Mouse (Mus musculus): ENCODE results near the gene Adamts12. TPM values are rescaled to one million over a fixed set of nuclear protein-coding genes. Genes with fewer than 3 reads are reported as not detected.

The Adamts12 gene
- polyA plus RNA-seq, 1 experiment: 0.42 TPM

DNA sequence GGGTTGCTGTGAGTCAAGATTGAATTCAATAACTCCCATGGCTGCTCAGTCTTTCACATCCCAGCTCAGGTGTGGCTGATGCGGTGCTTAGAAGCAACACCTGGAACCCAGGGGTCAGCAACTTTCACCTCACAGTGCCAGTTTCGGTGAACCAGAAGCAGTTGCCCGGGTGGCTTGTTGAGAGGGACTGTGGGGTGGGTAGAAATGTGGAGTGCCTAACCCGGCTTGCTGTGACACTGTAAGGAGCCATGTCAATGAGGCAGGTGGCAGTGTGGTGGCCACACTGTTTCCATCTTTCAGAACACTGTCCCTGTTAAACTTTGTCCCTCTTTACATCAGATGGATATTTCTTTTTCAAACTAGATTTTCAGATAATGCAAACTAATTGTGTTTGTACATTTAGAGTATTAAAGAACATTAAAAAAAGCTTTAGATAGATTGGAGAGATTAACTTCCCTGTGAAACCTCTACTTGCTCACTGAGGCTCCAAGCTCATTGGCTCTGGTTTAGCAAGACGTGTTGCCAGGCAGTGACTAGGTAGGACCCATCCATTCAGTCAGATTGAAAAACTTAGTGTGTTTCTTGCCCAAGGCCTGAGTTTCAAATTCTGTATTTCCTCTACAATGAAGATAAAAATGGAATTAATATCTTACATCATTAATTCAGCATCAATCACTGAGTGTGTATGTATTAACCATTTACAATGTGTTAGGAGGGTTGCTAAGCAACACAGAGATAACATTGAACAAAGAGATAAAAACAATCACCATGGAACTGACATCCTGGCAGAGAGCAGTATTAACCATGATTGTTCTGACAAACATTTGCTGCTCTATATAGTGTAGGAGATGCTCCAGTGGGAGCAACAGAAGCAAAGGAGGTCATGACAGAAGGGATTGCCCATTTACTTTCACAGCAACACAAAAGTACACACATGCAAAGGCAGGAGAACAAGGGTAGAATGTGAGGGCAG lies 68.3 kb downstream of the Adamts12 start:
- DNase-seq (ENCODE audit: extremely low spot score in 1 of 2, low spot score in 1 of 2): no peak

DNA sequence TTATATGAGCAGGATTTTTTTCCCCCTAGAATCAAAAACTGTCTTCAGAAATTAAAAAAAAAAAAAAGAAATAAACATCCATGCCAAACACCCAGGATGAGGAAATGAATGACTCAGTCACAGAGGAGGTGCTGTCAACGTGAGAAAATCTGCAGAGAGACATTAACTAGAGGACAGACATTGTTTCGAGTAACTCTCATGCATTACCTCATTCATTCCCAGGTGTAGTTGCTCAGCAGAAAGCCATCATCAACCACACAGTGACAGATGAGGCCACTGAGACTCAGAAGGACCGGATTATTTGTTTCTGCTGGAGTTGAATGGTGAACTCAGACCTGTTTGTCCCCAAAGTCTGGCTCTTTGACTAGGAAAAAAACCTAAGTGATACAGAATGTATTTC lies 81.0 kb downstream of the Adamts12 start:
- DNase-seq (ENCODE audit: extremely low spot score in 1 of 2, low spot score in 1 of 2): no peak

DNA sequence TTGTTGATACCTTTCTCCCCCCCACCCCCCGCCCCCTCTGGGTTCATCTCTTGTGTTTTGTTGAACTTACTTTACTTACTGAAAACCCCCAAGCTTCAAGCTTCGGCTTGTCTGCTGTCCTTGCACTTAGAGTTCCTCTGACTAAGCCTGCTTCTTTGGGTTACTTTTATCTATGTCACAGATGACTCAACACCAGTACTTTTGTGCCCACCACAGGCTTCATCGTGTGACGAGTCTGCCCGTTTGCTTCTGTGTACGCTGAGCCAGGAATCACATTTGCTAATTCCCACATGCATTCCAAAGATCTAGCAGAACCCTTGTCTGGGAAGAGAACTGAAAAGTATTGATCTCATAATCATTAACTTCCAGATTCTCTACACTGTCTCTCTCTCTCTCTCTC lies 94.8 kb downstream of the Adamts12 start:
- DNase-seq (ENCODE audit: extremely low spot score in 1 of 2, low spot score in 1 of 2): peak in 1 of 2 experiments; percentile 22

DNA sequence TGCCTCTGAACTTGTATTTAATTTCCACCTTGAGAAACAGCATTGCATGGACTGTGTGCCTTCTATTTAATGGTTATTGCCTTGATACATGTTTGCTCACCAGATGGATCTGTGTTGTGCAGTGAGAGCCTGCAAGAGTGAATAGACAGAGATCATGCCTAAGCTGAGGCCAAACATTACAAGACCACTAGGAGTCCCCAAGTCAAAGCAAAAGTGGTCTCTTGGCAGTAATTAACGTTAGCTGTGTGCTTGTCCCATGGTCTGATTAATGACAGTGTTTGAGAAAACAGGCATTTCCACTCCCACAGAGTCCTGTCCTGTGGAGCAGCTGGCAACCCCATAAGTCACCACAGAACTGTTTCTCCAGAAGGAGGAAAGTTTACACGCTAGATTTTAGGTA lies 96.2 kb downstream of the Adamts12 start:
- no peak for DNase-seq (ENCODE audit: extremely low spot score in 1 of 2, low spot score in 1 of 2)

DNA sequence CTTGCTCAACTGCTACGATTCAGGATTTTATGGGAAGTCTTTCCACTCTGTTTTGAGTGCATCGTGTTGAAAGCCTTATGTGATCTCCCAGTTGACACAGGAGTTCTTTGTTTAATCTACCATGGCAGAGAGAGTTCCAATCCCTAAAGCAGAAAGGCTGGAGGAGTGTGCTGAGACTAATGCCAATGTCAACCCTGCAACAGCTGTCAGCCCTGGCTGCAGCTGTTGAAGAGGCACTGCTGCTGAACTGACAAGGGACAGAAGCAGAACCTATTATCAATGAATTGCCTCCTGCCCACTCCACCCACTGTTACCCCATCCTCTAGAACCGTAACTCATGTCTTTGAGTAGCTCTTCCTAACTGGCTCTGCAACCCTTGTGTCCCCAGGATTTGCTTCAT lies 101.3 kb downstream of the Adamts12 start:
- DNase-seq (ENCODE audit: extremely low spot score in 1 of 2, low spot score in 1 of 2): no peak

DNA sequence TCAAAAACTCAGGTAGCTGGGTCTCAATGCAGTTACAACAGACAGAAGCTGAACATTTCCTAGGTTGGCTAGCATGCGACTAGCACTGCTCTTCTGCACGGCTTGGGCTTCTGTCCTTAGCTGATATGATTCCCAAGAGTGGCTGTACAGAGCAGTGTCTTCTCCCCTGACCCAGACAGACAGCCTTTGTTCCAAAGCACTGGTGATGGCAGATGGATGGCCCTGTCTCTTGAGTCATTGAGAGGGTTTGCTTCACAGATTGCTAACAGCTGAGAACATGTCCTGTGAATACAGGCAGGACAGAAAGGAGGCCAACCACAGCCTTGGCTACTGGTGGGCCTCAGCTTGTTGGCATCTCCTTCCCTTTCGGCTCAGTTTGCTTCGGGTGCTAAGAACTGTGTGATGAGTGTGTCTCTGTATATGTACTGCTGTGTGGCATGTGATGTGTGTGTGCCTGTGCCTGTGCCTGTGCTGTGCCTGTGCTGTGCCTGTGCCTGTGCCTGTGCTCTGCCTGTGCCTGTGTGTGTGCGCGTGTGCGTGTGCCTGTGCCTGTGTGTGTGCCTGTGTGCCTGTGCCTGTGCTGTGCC lies 109.4 kb downstream of the Adamts12 start:
- no peak for DNase-seq (ENCODE audit: extremely low spot score in 1 of 2, low spot score in 1 of 2)

DNA sequence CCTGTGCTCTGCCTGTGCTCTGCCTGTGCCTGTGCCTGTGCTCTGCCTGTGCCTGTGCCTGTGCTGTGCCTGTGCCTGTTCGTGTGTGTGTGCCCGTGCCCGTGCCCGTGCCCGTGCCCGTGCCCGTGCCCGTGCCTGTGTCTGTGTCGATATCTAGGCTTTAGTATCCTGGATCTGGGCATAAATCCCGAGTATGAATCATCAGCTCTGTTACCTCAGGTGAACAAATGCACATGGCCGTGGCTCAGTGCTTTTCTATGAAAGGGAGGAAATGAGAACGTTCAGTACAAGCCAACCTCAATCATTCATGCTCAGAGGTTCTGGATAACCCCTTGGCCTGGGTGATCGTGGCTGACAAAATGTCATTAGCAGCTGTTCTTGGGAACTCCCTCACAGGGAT lies 110.3 kb downstream of the Adamts12 start:
- peak in 1 of 2 experiments; percentile 9 for DNase-seq (ENCODE audit: extremely low spot score in 1 of 2, low spot score in 1 of 2)

DNA sequence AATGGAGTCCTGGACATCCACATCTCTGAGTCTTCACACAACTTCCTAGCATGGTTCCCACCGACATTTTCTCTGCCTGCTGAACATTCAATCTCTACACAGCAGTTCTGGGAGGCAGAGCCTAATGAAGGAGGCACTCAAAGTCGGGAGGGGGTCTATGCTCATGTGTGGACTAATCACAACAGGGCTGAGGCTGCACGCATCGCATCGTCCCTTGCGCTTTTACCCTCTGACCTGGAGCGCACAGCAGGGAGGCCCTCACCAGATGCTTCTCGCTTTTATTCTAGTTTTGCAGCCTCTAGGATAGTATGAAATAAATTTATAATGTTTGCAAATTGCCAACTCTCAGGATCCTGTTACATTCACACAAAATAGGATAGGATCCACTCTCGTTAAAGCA lies 112.9 kb downstream of the Adamts12 start:
- DNase-seq (ENCODE audit: extremely low spot score in 1 of 2, low spot score in 1 of 2): no peak

DNA sequence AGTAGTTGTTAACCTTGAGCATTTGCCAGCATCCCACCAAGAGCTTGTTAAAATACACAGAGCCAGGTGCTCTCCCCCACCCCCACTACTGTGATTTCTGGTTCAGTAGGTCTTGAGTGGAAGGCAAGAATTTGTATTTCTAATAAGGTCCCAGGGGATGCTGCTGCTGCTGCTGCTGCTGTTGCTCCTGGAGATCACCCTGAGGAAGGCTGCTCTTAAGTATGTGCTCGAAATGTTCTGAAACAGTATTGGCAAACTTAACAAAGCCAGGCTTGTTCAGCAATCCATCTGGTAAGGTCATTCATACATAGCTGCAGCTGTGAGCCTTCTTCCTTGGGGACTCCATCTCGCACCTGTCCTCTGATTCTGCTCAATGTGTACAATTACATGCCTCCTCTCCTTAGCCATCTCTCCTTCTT lies 115.2 kb downstream of the Adamts12 start:
- DNase-seq (ENCODE audit: extremely low spot score in 1 of 2, low spot score in 1 of 2): no peak

DNA sequence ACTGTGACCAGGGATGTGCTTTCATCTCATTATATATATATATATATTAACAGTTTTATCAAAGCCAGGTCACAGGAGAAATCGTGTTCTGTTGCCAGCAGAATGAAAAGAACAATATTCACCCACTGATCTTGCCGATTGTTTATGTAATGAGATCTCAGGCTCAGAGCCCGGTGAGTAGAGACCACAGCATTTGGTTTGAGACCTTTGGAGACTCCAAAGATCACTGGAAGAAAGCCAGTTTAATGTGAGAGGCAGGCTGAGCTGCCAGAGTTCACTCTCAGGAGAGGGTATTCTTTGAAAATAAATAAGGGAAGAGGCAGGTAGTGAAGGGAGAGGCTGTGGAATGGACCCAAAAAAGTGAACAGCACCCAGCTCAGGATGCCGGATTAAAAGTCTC lies 122.1 kb downstream of the Adamts12 start:
- DNase-seq (ENCODE audit: extremely low spot score in 1 of 2, low spot score in 1 of 2): no peak

DNA sequence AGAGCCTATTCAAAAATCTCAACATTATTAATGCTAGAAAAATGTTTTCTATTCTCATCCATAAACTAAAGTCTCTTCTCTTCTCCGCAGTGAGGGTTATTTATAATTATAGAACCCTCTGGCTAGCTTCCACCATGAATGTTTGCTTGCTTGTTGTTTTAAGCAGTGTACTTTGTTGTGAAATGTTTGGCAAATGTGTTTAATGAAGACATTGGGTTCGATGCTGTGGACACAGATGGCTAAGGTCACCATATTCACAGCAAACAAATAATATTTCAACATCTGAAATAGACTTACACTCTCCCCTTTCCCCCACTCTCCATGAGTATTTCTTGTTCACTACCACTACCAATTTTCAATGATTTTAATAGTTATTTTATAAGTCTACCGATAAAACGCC lies 125.9 kb downstream of the Adamts12 start:
- no peak for DNase-seq (ENCODE audit: extremely low spot score in 1 of 2, low spot score in 1 of 2)

DNA sequence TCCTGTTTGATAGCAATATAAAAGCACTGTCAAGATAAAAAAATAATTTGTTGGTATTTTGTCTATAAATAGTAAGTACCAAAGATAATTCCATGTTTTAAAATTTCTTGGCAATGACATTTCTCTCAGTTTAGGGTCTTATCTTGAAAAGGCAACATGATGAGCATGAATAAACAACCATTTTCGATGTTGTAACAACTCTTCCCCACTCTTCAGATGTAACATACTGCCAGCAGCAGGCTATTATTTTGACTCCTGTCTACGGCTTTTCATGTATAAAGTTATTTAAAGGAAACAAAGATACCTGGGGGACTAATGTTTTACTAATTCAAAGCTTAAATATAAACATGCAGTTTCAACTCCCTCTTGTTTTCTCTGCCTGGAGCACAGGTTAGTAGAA lies 128.2 kb downstream of the Adamts12 start:
- DNase-seq (ENCODE audit: extremely low spot score in 1 of 2, low spot score in 1 of 2): no peak

DNA sequence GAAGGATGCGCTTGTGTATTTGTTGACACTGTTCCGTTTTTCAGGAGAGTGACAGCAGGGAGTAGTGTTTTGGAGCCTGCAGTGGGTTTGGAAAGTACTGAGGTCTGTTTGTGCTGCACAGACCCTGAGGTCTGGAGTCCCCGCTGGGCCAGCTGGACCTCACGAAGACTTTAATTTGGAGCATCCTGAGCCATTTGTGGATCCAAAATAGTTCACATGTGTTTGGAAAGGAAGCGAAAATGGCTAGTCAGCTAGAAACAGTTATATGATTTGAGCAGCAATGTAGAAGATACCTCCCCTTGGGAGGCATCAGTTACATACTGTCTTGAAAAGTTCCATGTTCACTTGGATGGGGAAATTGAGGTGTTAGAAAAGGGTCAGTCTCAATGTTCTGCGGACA lies 132.5 kb downstream of the Adamts12 start:
- no peak for DNase-seq (ENCODE audit: extremely low spot score in 1 of 2, low spot score in 1 of 2)

DNA sequence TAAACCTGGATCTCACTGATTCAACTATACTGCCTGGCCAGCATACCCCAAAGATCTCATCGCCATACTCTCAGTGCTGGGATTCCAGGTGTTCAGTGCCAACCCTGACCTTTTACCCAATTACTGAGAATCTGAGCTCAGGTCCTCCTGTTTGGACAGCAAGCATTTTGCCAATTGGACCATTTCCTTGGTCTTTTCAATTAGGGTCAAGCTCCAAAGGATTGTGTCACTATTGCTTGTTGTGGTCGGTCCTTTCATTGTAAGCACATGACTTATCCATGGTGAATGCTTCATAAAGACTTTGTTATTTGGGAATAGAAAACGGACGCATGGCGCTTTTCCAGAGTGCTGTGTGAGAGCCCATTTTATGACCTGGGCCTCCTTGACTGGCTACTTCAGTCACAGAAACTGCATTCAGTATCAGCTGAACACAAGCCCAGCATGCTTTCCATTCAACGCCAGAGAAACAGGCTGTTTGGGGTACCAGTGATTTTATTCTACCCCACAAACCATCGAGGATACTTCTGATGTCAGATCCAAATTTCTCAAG lies 133.7 kb downstream of the Adamts12 start:
- DNase-seq (ENCODE audit: extremely low spot score in 1 of 2, low spot score in 1 of 2): no peak

DNA sequence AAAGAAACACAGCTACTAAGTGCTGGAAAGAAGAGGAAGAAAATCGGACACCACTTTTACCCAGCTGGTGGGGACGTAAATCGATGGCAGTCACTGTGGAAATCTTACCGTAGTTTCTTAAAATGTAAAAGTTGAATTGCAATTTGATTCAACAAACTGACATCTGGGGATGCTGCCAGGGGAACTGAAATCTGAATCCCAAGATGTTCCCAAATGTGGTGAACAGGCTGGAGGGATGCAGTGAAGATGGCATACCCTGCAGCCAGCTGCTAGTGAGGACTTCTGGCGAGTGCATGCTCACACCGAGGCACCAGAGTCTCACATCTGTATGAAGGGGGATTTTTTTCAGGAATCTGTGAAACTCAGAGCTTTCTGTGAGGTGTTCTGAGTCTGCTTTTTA lies 138.5 kb downstream of the Adamts12 start:
- no peak for DNase-seq (ENCODE audit: extremely low spot score in 1 of 2, low spot score in 1 of 2)

DNA sequence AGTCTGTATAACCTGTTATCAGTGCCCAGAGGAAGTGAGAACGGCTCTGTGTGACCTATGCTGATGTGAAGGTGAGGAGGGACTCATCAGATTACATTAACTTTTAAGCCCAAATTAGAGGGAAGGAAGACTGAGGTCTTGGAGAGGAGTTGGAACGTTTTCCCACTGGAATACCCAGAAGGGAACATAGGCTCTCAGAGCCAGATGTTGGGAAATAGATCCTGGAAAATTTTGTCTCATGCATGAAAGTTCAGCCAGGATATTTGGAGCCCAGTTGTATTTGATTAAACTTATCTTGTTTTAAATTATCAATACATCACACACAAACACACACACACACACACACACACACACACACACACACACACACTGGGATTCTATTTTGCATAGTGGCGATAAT lies 140.3 kb downstream of the Adamts12 start:
- DNase-seq (ENCODE audit: extremely low spot score in 1 of 2, low spot score in 1 of 2): no peak

DNA sequence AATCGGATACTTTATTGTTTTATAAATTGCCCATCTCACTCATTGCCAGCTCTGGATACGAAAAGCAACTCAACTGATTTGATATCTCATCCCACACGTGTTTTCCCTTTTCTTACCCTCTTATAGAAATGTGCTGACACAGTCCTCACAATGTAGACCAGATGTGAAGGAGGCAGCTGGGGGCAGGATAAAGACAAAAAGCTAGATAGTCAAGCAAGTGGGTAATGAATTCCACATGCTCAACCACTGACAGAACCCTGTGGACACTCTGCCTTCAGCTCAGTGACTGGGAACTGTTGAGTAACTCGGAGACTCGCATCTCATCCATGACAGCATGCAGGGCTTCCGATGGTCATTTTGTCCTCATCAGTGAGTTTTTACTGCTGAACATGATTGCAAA lies 146.4 kb downstream of the Adamts12 start:
- DNase-seq (ENCODE audit: extremely low spot score in 1 of 2, low spot score in 1 of 2): no peak

DNA sequence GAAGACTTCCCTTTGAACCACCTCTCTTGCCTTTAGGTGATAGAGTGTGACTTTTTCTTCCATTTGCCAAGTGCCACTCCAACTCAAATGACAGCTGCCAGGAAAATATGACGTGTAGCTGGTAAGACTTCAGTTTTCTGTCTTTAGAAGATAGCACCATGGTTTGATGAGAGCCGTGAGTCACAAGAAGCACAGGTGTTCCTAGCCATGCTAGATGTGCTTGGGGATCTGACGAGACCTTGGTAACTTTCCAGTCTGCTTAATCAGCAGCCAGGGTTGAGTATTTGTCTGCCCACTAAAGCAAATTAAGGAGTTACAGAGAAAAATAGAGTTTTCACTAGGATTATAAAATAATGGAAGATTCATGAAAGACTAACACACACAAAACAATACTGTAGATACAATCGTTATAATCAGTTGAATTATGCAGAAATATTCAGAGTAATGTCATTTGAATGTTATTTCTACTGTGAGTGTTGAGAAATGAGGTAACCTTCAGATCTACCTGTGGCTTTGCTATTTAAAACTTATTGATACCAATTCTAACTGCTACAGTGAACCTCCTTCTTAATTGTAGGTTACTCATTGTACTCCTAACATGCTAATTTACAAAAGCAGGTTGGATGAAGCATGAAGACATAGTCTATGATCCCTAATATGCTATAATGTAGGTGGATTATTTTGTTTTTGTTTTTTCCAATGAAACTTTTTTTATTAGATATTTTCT lies 169.5 kb downstream of the Adamts12 start:
- no peak for DNase-seq (ENCODE audit: extremely low spot score in 1 of 2, low spot score in 1 of 2)

DNA sequence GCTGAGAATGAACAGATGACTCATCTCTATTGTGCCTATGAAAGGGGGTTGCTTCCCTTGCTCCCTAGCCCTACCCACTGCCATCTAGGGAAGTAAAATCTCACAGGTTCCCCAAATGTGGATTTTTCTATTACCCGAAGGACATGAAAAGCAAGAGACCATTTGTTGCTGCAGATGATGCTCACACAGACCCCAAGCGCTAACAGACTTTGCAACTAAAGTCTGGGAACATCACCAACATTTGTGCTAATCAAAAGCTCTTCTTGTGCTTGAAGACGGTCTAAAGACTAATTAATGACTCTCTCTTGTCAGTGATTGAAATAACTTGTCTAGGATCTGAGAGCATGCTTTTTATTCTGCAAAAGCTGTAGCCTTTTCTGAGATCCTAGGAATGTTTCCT lies 175.8 kb downstream of the Adamts12 start:
- DNase-seq (ENCODE audit: extremely low spot score in 1 of 2, low spot score in 1 of 2): no peak

DNA sequence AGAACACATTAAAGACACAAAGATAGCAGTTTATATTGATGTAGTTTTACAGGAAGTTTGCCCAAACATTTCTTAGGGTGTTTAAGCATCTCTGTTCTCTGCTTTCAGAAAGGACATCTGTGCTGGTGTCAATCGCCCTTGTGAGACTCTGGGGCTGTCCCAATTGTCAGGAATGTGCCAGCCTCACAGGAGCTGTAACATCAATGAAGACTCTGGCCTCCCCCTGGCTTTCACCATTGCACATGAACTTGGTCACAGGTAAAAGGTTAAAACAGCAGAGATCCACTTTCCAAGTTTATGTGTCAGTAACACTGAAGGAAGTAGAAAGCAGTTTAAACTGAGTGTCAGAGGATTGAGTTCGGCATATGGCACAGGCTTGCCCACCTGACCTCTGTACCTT lies 176.7 kb downstream of the Adamts12 start:
- no peak for DNase-seq (ENCODE audit: extremely low spot score in 1 of 2, low spot score in 1 of 2)

DNA sequence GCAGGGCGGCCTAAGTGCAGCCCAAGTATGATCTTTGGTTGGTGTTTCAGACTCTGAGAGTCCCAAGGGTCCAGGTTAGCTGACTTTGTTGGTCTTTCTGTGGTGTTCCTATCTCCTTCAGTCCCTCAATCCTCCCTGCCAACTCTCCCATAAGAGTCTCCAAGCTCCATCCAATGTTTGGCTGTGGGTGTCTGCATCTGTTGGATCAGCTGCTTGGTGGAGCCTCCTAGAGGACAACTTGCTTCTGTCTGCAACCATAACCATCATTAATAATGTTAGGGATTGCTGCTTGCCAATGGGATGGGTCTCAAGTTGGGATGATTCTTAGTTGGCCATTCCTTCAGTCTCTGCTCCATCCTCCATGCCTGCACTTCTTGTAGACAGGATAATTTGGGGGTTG lies 181.8 kb downstream of the Adamts12 start:
- no peak for DNase-seq (ENCODE audit: extremely low spot score in 1 of 2, low spot score in 1 of 2)

Data from frontal cortex, adult 2 months (tissue).